Mouse (Mus musculus) right cerebral cortex, postnatal 4 days (tissue): ENCODE measurements at regions not wholly inside any gene's neighbourhood (a gene's known extent, or its start where the extent isn't known, plus 50 kb on each side); places are given as distances from the start of the nearest gene placed in this dataset.
"Not testable (repeated sequence)": the region's sequence is repeated elsewhere in the genome, so short reads cannot be mapped to it uniquely, and the experiment has no call there.

ENCODE experiments used
- DNase-seq: peaks from one replicate; pipeline ENCODE4 v3.0.0-alpha.2; 2022

DNA sequence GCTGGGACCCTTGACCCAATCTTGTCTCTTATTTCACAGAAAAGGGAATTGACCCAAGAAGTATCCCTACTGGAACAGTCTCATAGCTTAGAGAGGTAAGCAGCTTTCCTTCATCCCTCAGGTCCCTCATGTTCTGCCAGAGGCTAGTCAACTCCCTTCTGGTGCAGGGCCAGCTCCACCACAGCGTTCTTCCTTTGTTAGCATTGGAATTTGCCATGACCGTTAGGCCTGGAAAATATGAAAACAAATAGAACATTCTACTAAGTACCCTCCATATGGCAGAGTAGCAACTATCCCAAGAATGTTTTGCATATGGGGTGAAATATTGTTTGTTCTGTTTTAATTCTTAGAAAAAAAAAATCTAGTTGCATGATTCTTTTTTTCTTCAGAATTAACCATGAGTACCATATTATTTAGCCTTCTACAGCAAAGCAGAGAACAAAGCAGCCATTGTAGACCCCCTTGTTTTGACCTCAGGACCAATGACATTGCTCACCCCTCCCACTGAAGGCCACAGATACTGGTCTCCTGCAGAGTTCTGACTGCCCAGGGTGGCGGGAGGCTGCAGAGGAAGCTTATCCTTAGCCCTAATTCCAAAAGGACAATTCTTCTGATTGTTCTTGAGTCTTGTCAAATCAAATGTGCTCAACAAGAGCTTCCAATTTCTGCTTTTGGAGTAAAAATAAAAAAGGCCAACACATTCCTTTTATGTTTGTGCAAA is 78.1 kb upstream of the Ehbp1 start:
- DNase-seq, result no peak

DNA sequence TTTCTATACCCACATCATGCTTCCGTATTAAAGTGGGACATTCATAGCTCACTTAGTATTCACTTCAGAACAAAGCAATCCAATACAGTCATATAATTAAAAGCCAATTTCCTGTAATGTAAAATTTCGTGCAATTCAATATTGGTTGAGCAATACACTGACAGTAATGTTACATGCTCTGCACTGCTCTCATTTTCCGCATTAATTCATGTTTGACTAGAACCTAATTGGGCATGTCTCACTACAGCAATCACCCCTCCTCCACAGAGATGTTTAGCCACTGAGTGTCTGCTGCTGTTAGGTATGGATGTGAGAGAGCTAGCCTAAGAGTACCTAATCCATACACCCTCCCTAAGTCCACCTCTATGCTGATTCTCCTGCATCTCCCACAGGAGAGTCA is 79.7 kb upstream of the Ehbp1 start:
- DNase-seq, result no peak

DNA sequence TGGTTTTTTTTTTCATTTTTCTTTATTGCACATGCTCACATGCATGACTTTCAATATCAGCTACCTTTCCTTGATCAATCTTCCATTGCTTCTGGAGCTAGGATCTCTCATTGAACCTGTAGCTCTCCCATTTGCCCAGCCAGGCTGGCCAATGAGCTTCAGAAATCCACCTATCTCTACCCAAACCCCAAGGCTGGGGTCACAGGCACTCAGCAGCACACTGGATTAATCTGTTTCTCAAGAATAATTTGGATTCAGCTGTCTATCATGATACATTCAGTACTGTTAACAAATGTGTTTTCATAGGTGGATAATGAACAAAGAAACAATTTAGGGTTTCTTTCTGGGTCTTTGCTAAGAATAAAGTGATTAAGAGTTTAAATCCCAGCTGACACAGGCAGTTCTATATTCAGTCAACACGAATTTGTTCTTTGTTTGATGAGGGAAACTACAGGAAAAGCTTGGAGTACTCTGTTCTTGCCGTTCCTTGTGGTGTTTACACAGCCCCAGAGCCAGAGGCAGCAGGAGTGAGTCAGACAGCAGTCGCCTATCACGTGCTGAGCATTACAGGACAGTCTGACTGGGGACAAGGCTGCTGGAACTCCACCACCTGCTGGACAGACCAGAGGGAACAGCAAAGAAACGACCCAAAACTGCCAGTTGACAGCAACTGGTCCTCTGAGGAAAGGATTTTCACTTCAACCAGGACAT is 74.6 kb upstream of the Tmem17 start:
- DNase-seq, result peak; percentile 9

DNA sequence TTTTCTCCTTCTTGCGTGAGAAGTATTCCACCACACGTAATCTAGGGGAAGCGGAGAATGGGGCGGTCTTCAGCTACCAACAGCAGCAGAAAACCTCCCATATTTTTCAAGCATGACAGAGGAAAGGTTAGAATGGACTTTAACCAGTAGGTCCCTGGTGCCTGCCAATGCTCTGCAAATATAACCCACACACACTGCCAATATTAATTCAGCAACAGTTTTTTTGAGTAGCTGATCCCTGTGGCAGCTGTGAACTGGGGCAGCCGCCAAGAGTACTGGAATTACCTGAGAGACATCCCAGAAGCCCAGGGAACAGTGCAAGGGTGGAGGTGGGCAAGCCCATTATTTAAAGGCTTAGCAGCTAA is 74.1 kb upstream of the Tmem17 start:
- no peak for DNase-seq

DNA sequence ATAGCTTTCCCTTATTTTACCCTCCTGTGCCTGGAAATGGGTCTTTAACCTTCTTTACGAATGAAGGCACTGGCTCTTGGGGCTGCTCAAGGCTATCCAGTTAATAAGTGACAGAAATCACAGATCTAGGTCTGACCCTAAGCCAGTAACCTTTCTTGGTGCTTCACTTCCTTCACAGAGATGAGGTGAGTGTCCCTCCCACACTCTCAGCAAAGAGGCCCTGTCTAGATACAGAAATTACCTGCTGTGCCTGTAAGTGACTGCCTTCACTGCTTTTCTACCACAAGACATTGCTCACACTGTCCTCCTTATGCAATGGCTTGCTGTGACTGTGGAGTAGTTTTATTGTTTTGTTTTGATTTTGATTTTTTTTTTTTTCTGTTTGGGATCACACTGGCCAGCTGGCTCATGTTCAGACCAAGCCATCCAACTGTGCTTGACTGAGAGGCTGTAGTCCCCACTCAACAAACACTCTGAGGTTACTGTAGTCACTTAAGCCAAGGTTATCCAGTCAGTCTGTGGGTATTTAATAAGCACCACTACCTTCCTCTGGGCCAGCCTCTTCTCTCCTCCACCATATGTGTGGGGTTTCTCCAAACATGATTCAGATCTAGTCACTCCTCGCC is 73.3 kb upstream of the Tmem17 start:
- DNase-seq, result no peak

DNA sequence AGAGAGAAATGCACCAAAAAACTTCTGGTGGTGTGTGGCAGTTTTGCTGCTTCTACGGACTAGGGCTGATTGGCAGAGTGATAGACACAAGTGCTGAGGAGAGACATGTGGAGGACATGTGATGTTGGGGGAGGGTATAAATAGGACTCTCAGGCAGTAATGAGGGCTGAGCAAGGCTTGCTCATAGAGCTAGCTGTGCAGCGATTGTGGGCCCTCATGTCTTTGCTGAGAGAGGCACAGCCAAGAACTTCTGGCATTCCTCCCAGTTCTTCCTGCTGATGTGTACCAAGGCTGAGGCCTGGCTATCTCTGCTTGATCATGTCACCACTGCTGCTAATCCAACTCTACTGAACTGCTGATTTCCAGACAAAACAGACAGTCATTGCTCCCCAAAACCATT is 71.4 kb upstream of the Tmem17 start:
- DNase-seq, result no peak

DNA sequence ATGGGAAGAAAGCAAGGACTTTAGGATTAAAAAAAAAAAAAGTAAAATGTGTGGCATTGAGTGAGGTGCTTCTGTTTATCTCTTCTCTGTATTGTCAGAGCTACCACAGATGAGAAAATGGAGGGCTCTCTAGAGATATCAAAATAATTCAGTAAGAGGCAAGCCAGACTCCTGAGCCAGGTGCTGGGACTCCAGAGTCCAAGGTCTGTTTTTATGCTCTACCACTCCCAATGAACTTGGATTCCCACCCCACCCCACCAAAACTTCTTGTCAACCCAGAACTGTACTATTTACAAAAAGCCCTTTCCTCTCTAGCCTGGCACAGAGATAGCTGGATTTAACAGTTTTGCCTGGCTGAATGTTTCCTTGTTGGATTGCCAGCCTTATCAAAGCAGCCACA is 58.7 kb upstream of the Tmem17 start:
- DNase-seq, result no peak

DNA sequence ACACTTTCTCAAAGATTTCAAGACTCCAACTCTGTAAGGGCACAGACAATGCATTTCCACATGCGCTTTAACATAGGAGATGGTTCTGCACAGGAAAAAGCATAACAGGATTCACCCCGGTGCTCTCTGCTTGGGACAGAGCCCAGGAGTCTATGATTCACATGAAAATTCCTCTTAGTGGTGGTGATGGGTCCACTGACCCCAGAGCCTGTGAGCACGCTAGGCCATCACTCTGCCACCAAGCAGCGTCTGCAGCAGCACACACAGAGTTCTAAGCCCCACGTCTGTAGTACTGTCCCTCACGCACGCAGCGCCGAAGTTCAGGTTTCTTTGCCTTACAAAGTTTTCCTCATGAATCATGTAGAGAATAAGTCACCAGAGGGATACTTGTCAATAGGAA is 55.6 kb upstream of the Tmem17 start:
- no peak for DNase-seq

DNA sequence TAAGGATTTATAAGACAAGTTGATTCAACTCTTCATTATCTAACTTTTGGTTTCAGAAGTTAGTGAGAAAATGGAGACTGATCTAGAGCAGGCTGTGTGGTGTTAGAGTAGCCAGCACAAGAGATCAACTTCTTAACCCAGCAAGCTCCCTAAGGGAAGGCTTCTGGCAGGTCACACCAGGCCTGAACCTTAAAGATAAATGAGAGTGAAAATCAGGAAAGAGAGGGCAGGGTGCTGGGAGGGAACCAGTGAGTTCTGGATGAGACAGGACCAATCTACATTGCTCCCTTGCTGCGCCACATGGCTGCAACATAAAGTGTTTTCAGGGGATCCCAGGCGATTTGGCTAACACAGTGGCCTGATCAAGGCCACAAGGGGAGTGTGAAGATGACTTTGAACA is 54.7 kb upstream of the Tmem17 start:
- no peak for DNase-seq

DNA sequence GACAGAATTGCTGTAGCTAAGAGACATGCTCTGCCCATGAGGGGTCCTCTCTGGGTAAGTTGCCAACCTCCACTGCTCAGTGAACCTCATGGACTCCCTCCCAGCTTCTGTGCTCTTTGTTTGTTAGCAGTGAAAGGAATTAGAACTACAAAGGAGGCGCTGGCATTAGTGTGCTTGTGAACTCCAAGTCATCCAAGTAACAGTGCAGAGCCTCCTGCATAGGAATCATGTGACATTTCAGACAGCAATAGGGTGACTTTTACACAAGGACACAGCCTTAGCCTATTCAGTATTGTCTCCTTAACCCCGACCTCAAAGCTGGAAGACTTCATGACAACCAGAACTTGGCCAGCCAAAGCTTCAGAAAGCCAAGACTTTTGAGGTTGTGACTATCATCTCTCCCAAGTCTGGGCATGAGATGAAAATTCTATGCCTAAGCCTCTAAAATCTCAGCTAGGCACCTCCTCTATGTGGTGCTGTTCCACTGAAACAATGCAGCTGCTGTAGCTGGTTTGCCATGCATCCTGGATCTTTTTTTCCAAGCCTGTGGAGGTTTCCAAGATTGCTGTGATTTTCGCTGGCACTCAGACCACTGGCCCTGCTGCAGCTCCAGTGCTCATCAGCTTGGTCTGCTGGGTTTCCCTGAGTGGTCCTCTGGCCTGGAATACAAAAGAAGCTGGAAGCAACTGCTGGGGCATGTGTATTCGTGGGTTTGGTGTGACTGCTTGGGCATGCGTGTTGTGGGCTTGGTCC is 52.8 kb upstream of the Tmem17 start:
- DNase-seq, result peak; percentile 37

DNA sequence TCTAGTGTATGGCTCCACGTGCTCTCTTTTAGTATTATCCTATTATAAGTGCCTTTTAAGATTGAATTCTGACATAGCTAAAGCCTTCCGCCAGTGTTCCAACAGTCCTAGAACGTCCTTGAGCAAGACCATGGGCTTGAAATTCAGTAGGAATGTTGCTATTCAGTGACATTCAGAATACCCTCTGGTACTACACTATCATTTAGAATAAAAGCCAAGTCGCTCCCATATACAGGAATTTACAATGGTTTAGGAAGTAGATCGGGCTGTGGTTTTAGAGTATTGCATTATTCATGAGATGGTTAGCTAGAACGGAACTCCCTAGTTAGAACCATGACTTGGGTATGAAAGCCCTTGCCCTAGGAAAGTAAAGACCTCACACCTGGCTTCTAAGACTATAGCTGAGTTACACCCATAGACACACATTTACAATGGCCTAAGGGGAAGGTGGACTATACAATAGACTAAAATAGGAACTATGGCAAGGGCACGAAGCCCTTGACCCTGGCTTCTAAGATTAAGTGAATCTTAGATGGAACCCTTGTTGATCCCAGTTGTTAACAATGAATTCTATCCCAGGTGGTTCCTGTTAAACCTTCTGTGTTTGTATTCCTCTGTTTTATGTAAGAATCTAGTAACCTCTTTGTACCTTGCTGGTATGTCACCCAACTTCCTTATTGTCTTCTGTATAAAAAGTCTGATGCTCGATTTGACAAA is 50.7 kb upstream of the Tmem17 start:
- DNase-seq, result not testable (repeated sequence)
